Mouse (Mus musculus) cerebellum, adult (tissue): ENCODE results near the gene Nsmce4a.
"Not testable (repeated sequence)": the region's sequence is repeated elsewhere in the genome, so short reads cannot be mapped to it uniquely, and the experiment has no call there.

Experiments used
- ATAC-seq: cut with Nextera tagmentation; 2 replicates; pipeline ENCODE4 v1.9.2; 2017; ENCODE audit warnings: mild to moderate bottlenecking, moderate library complexity, mixed read lengths; ENCODE audit not compliant: insufficient number of reproducible peaks, low FRiP score, low TSS enrichment

Nsmce4a gene

DNA sequence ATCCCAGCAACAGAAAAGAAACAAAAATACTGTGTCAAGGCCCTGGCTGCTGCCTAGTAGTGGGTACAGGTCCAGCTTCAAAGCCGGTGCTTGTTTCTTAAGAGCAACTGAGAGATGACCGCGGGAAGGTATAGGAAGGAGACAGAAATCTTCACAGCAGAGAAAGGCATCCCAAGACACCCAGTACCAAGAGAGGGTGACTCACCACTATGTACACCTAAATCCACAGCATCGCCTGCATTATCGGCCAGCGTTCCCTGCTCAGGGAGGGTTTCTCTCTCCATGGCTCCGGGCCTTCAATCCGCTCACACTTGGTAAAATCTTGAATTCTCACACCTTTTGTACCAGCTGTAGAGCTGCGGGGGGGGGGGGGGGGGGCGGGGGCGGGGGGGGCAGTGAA lies at the start of gene Nsmce4a:
Gene Nsmce4a (minus strand): TSS at position 298 of the 400 bp plus-strand sequence.
- ATAC-seq: no peak

DNA sequence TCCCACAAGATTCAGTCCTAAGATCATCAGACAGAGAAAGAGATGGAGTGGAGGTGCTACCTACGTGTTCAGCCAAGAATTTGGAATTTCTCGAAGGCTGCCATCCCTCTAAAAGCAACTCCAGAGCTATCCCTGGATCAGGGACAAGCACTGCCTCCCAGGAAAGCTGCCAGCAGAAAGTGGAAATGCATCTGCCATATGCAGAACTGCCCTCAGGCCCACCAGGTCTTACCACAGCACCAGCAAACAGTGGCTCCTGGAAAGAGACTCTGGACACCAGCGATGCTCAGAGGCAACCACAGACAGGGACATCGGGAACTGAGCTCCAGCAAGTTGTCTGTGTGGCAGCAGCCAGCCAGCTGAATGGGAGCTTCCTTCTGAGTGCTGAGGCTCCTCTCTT lies 49.4 kb upstream of the Nsmce4a start:
- ATAC-seq: no peak

DNA sequence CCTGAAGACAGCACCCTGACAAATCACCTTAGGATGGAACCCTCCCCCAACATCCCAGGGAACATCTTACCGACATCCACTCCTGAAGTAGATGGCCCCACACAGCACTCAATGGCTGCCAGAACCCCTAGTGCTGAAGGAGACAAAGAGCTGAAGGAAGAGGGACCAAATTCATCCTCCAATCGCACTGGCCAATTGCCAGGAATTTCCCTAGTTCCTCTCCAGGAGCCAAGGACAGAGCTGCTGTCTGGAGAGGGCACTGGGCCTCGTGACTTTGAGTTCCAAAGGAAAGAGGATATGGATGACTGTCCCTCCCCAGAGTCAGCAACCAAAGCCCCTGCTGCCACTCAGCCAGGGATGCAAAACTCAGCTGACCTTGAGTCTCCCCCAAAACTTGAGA lies 49.0 kb upstream of the Nsmce4a start:
- ATAC-seq: no peak

DNA sequence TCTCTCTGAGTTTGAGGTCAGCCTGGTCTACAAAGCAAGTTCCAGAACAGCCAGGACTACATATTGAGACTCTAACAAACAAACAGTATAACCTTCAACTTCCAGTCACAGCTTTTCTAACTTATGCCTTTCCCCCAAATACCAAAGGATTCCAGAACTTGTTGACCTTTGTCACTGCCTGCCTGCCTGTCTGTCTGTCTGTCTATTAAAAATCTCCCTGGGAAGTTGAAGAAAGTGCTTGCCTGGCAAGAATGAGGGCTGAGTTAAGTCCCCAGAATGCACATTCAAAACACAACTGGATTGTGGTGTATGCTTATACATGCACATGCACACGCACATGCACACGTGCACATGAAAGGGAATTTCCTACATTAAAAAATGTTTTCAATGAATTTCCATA lies 48.1 kb upstream of the Nsmce4a start:
- no peak for ATAC-seq

DNA sequence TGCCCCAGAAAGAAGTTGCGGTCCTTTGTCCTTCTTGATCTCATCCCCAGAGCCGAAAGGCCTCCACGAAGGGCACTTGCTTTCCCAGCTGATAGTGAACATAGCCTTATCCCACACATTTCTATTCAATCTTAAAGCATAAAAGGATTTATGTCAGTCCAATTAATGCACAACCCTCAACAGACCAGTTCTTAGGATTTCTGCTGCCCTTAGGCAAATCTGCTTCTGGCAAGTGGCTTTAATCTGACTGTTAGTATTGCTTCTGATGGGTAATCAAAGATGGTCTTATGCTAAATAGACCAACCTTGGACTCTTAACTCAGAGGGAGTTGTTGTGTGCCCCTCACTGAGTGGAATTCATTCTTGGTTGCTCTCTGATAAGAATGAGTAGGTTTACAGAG lies 44.7 kb upstream of the Nsmce4a start:
- ATAC-seq: no peak

DNA sequence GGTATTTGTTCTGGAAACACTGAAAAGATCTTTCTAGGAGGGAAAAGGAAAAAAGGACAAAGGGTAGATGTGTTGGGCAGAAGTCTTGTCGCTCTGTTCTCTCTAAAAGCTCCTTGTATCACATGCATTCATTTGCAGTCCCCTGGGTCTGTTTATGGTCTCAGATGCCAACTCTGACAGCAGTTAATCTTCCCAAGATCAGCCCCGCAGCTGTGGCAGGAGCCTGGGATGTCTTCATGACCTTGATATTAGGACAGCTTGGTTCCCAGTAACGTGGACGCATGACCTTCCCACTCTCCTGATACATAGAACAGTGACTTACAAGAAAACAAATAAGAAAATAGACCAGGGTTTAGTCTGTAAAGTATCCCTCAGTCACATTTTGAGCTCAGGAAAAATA lies 41.1 kb upstream of the Nsmce4a start:
- no peak for ATAC-seq

DNA sequence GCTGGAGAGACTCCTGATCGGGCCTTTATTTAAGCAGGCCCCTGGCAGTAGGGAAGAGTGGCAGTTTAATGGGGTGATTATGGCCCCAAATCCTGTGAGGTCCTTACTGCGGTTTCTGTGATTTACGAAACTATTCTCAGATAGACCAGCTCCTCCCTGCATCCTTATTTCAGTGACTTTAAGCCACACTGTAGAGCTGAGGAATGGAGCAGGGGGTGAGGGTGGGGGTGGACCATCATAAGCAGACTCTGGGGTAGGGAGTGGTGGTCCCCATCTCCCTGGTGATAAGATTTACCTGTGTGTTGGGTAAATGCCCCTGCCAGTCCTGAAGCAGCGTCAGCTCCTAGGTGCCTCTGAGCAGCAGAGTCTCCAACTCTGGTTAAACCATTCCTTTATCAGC lies 34.0 kb upstream of the Nsmce4a start:
- ATAC-seq: no peak

DNA sequence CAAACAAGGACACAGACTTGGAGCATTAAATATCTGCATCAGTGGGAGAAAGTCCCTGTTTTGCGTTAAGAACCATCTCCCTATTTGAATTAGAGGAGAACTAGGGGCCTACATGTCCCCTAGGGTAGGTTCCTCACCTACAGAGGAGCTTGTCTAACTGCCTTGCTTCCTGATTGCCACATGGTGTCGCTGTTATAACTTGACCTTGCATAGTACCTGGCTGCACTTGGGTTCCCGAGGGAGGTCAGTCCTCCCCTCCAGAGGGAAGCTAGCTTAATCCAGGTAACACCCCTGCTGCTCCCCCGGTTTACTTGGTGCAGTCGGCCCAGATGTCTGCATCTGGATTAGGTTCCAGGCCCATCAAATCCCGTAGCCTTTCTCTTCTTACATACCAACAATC lies 32.2 kb upstream of the Nsmce4a start:
- no peak for ATAC-seq

DNA sequence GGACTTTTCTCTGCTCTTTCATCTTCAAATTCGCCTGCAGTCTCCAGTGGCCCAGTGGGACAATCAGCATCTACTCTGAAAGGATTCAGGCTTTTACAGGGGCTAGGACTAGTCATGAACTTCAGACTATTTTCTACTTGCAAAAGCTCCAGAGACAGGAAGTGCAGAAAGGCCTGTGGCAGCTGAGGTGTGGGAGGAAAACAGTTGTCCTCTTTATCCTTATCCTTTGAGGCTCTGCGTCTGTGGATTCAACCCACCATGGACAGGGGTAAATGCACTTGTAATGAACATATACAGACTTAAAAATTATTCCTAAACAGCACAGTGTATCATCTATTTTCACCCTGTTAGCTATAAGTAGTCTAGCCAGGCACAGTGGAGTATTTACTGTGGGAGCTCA lies 31.5 kb upstream of the Nsmce4a start:
- ATAC-seq: no peak

DNA sequence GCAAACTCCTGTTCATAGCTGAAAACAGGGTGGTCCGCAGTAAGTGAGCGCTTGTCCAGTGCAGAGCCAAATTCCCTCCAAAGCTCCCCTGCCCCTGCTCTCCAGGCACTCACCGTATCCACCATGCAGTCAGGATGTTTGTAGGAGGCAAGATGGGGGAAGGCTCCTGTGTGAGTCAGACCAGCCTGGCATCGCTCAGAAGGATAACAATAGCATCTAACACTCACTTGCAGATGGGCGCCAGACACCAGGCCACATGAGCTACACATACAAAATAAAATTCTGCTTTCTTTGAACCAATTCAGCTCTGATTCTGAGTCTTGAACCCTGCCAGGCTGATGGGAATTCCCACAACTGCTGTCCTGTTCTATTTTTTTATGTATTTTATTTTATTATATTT lies 30.6 kb upstream of the Nsmce4a start:
- ATAC-seq: no peak

DNA sequence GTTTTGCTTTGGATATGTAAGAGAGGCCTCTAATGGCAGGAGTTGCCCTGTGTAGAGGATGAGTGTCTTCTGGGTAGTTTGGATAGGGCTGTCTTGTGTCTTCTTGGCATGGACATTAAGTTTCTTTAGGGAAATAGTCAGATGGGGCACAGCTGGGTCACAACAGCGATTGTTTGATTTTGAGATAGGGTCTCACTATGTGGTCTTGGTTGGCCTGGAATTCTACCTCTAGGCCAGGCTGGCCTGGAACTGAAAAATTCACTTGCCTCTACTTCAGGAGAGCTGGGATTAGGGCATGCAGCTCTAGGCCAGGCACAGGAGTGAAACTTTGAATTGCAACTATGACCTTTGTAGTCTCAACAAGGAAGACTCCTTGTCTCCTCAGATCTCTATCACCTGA lies 29.9 kb upstream of the Nsmce4a start:
- ATAC-seq: no peak

DNA sequence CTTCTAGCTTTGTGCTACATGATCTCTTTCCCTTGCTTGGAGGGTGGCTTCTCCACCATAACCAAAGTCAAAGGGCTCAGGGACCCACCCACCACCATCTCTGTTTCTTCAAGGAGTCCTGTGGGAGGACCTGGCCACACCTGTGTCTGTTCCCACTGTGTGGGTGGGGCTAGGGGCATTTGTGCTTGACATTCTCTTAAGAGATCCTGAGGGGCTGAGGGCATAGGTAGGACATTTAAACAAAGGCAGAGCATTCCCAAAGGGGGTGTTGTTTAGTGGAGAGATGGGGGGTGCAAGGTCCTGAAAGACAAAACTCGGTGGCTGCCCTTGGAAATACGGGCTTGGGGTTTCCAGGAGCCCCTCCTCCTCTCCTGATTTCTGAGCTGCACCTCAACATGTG lies 27.6 kb upstream of the Nsmce4a start:
- ATAC-seq: no peak

DNA sequence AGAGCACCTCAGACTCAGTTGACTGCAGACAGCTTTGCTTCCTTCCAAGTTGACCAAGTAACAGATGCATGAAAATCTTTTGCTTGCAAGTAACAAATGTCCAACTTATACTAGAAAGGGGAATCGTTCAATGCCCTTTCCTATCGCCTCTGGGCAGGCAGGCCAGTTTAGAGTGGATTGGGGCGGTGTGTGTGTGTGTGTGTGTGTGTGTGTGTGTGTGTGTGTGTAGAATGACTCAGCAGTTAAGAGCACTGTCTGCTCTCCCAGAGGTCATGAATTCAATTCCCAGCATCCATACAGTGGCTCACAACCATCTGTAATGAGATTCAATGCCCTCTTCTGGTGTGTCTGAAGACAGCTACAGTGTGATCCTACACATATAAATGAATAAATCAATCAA lies 27.2 kb upstream of the Nsmce4a start:
- ATAC-seq: no peak

DNA sequence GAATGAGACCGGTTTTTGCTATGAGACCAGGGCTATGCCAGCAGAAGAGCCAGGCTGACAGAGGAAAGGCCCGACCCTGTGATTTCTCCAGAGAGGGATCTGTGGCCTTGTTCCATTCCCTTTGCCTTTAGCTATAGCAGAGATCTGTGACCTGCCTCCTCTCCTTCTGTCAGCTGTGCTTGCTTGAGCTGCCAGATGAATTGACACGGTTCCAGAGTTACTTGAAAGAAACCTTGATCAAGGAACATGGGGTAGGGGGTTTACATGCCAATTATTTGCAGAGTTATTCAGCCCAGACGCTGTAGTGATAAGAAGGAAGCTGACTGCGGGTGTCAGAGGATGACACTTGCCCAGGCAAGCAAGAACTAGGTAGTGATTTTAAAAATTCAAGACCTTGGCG lies 24.6 kb upstream of the Nsmce4a start:
- ATAC-seq: no peak

DNA sequence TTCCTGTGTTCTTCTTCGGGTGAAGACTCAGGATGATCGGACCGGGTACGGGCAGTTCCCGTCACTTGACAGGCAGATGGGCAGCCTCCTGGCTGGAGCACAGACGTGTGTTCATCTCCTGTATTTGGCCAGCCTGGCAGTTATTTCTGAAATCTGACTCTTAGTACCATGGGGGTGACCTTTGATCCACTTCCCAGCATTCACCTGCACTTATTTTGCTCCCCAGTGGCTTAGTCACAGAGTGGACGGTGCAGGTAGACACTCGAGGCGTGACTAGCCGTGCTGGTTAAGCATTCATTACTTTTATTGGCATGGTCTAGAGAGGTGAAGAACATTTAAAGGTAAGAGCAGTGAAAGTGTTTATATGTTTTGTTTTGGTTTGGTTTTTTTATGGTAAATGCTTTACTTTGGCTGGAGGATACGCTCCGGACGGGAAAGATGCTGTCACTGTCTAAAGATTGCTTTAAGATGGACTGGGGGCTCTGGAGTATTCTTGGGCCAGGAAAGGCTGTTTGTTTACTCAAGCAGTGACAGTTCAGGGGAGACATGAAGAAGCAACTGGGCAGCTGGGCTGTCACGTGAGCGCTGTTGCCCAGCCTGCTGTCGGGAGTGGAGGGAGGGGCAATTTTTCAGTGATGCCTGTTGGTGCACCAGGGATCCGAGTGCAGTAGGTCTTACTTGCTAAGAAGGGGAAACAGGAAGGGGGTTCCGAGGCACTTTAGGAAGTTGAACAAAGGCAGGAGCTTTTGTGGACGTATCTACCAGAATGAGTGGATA lies 23.3 kb upstream of the Nsmce4a start:
- not testable (repeated sequence) for ATAC-seq

DNA sequence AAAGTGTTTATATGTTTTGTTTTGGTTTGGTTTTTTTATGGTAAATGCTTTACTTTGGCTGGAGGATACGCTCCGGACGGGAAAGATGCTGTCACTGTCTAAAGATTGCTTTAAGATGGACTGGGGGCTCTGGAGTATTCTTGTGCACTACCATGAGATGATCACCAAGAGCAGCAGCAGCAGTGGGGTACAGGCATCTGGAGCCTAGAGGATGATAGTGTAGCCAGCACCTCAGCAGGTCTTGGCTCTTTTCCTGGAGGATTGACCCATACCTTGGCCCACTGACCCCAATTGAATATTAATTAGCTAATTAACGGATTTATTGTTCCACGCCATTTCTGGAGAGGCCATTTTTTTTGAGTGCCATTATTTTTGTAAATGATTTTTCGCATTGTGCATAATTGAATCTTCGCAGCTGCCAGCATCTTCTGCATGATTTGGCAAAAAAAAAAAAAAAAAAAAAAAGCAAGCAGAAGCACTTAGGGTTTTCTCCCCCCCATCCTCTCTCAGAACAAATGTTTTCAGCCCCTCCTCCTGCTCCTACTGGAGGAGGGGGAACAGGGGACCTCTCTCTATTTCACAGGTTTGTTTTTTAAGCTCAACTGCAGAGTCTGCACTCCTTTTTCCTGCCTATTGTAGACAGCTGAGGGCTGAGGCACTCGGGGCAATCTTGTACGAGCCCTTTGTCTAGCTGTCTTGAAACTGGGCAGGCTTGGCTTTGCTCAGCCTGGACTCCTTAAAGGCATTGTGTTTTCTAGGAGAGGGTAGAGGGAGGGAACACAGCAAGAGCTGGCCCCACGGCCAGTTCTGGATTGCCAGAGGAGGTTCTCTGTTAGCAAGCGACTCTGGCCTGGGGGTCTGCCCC lies 20.7 kb upstream of the Nsmce4a start:
- not testable (repeated sequence) for ATAC-seq

DNA sequence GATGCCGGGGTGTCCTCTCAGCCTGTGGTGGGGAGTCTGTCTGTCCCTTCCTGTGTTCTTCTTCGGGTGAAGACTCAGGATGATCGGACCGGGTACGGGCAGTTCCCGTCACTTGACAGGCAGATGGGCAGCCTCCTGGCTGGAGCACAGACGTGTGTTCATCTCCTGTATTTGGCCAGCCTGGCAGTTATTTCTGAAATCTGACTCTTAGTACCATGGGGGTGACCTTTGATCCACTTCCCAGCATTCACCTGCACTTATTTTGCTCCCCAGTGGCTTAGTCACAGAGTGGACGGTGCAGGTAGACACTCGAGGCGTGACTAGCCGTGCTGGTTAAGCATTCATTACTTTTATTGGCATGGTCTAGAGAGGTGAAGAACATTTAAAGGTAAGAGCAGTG lies 20.1 kb upstream of the Nsmce4a start:
- ATAC-seq: not testable (repeated sequence)

DNA sequence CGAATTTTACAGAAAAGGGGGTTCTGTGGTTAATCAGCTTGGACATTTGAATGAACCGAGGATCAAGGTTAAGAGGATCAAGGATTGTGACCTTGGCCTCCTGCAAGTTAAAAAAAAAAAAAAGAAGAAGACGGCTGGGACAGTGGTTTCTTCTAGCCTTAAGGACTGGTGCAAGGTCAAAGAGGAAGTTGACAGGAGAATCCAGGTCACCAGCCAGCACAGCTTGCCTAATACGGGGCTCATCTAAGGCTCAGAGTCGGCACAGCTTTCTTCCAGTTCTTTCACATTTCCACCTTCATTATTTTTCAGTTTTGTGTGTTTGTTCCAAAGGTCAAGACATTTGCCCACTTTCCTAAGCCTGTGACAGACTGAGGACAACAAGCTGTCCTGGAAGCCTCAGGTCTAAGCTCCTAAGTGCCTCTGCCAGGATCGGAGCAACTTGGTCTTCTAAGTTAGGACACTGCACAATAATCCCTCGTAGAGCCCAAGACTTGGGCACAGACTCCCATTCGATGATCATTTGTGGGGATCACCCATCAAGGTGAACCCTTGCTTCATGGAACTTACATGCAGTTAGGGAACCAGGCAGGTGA lies 18.0 kb upstream of the Nsmce4a start:
- ATAC-seq: no peak

DNA sequence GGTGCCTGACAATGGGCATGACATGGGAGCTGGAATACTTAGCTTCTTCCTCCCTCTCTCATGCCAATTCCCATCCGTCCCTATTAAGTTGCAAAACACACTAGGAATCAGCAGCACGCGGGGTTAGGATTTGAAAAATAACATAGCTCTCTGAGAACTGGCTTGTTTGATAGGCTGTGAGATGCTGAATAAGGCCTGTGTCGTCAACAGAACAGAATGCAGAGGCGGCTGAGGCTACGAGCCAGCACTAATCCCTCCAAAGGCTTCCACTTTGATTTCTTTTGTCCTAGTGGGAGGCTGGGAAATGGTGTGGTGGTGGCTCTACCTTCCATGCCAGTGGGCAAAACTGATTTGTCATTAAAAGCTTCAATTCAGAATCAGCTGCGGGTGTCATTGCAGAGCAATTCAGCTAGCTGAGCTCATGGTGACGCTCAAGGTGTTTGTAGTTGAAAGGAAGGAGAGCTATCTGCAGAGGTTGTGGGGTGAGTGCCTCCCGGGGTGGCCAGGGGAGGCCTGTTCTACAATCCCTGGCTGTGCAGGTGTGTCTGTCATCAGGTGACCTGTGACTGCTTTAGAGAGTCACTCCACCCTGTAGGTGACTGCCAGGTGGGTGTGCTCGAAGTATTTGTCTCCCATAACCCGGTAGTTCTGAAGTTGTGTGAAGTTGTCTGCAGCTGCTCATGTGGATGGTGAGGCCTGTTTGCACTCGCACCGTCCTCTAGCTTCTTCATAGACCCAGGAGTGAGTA lies 17.3 kb upstream of the Nsmce4a start:
- ATAC-seq: no peak

DNA sequence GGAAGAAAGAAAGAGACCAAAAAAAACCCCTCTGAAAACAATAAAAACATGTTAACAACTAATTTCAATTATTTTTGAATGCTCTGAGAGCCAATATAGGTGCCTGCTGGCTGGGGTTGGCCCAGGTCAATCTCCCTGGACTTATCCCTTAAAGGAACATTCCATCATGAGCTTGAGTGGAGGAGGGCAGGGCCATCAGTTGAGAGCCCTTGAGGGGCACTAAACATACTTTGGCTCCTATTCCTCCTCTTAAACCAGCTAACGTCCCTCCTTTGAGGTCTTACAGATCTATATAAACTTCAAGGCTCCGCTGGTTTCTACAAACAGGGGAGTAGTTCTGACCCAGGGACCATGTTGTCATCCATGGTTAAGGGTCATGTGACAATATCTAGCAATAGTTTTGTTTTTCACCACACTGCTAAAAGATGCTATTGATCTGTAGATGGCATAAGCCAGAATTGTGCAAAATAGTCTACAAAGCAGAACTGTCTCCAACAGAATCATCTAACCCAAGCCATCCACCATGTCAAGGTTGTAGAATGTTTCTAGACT lies 13.7 kb upstream of the Nsmce4a start:
- ATAC-seq: no peak
